Mouse (Mus musculus): Measurements from ENCODE around the gene Fam76b.

Gene Fam76b

DNA sequence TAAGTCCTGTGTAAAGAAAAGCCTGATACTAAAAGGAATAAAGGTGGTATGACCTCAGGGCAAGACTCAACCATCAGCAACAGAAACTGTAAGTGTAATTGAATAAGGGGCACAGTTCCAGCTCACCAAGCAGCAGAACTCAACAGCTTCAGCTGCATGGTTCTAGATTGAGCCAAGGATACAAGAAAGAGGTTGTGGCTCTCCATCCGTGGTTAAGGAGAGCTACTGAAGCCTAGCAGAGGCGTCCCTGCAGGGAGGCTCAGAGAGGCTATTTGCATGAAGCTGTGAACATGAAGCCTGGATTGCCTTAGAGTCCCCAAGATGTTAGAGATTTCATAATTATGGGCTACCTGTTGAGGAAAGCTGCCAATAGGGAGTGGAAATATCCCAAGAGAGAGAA is 40.1 kb downstream of the Fam76b start:
- in situ Hi-C loops (cut with MboI; ENCODE audit: low sequenced_read_pairs): no loop called here

DNA sequence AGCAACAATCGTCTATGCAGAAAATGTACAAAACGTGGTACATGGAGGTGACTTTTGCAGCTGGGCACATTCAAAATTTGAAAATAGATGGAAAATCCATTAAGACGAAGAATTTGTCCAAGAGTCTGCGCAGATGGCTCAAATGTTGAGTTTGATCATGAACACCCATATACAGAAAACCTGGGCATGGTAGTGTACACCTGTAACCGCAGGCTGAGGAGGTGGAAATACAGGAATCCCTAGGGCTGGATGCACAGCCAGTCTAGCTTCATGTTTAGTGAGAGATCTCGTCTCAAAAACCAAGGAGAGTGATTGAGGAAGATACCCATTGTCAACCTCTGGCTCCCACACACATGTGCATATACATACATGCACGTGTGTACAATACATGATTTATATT is 44.1 kb downstream of the Fam76b start:
- in situ Hi-C loops (cut with MboI; ENCODE audit: low sequenced_read_pairs): no loop called here

DNA sequence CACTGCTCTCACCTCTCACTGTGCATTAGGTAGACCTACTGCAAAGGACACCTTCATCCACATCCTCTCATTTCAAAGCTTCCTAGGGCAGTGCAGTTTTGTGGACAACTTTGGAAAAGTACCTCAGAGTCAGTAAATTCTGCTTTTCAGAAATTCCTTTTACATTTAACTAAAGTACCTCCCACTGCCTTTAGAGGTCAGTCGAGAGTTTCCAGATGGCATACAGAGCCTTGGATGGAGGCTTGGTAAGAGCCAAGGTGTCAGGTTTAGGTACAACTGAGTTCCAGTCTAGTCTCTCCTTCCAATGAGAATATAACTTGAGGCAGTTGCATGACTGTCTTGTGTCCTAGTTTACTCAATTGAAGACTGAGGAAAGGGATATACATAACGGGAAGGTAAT is 46.8 kb downstream of the Fam76b start:
- in situ Hi-C loops (cut with MboI; ENCODE audit: low sequenced_read_pairs): no loop called here

DNA sequence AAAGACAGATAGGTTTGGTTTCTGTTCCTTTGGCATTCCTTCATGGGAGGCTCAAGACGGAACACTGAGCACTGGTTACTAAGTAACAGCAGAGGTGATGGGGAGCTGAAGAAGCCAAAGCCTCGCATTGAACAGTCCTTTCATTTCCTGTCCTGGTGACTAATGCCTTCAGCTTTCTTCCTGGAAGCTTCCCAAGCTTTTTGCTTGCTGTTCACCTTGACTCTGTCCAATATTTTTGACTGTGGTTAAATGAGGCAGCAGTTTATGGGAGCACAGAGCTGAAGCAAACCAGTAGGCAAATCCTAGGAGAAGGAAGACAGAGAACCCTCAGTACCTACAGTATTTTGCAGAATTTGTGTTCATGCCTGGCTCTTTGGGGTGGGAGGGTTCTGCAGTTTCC is 47.8 kb downstream of the Fam76b start:
- in situ Hi-C loops (cut with MboI; ENCODE audit: low sequenced_read_pairs): no loop called here

DNA sequence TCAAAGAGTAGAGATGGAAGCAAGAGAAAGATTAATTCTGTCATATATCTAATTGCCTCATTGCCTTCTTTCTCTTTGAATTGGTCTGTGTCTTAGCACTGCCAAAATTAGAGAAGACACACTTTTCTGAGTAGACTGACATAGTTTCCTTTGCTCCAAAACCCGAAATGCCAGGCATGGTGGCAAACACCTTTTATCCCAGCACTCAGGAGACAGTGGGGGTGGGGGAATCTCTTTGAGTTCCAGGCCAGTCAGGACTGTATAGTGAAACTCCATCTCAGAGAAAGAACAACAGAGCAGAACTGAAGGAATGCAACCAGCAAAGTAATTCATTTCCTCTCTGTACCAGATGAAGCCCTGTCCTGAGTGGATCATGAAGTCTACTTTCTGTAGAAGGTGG is 53.2 kb downstream of the Fam76b start:
- in situ Hi-C loops (cut with MboI; ENCODE audit: low sequenced_read_pairs): no loop called here

DNA sequence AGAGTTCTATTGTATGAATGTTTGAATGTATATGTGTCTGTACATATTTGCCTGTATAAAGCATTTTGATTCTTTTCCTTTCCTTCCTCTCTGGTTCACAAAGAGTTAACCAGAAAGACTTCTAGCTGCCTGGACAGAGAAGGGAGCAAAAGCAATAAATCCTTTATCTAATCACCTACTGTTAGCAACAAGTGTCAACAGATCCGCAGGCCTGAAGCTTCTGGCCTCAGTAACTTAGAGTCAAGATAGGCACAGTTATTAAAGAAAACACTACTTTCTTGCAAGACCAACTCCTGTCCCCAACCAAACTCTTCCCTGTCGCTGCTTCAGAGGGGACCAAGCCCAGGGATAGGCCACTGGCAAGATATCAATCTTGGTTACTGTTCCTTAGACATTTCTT is 55.0 kb downstream of the Fam76b start:
- in situ Hi-C loops (cut with MboI; ENCODE audit: low sequenced_read_pairs): no loop called here

DNA sequence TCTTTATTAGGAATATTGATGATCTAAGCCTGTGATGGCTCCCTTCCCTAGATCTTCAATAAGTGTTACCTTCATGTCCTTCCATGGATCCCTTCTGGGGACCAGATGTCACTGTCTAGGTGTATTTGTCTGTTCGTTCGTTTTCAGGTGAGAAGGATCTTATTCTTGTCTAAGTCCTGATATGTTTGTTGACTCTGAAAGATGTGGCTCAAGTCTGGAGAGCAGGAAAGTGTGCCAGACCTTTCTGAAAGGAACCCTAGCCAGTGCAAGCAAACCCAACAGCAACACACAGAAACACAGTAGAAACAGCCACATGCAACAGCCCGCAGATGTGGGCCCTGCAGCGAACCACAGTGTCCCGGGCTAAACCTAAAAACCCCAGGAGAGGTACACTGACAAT is 61.5 kb downstream of the Fam76b start:
- in situ Hi-C loops (cut with MboI; ENCODE audit: low sequenced_read_pairs): loop anchor here (5.0 kb wide), 1 partner anchor 458 kb away; no protein-coding TSS in a partner anchor

DNA sequence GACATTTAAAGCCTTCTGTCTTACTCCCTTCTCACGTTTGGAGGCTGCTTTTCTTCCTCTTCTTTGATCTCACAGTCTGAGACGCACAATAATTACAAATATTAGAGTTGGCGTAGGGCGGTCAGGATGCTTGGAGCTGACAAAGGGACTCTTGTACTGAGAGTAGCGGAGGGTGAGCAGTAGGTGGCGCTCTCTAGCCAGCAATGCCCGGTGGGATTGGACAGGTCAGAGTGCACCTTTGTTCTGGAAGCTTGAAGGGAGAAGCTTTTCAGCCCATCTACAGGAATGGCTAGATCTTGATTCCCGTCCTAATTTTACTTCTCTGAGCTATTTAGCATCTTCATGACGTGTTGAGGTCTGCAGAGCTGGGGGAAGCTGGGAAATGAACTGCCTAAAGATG is 62.1 kb downstream of the Fam76b start:
- in situ Hi-C loops (cut with MboI; ENCODE audit: low sequenced_read_pairs): loop anchor here (5.0 kb wide), 1 partner anchor 458 kb away; no protein-coding TSS in a partner anchor

DNA sequence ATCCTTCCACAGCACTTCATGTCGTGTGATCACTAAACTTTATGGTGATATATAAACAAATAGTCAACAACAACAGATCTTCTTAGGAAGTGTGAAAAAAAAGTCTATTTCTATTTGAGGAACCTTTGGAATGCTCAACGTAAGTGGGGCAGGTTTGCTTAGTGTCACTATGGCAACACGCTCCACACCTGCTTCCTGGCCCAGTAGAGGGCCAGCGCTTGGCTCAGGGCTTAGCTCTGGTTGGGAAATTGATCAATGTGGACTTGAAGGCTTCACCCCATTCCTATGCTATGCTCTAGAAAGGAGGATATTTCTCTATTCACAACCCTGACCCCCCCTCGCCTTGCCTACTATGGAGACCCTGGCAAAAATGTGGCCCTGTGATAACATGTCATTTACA is 62.7 kb downstream of the Fam76b start:
- in situ Hi-C loops (cut with MboI; ENCODE audit: low sequenced_read_pairs): no loop called here

DNA sequence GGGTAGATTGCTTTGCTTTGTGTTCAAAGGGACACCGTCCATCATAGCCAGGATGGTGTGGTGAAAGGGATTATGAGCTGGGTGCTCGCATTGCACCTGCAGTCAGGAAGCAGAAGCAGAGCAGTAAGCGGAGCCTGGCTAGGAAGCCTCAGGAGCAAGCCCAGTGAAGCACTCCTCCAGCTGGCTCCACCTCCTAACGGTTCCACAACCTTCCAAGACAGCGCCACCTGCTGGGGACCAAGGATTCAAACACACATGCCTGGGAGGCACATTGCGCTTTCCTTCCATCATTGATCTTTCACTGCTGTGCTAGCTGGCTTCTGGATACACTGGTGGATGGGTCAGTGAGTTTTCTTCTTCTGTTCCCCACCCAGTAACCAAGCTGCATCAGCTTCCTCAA is 64.4 kb downstream of the Fam76b start:
- in situ Hi-C loops (cut with MboI; ENCODE audit: low sequenced_read_pairs): no loop called here

DNA sequence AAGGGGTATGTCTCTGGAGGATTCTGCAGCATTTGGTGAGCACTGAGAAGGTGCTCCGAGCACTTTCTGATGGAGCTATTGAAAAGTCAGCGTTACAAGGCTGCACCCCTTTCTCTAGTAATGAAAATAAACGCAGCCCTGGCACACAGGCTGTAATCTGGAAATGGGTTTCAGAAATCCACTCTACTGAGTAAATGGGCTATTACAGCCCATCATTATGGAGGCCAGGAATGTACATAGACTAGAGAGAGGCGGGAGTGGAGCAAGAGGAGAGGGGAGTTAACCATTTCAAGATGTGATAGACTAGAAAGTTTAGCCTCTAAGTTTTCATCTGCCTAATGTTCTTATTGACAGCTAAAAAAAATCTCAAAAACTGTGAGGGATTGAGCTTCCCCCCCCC is 65.5 kb downstream of the Fam76b start:
- in situ Hi-C loops (cut with MboI; ENCODE audit: low sequenced_read_pairs): no loop called here

DNA sequence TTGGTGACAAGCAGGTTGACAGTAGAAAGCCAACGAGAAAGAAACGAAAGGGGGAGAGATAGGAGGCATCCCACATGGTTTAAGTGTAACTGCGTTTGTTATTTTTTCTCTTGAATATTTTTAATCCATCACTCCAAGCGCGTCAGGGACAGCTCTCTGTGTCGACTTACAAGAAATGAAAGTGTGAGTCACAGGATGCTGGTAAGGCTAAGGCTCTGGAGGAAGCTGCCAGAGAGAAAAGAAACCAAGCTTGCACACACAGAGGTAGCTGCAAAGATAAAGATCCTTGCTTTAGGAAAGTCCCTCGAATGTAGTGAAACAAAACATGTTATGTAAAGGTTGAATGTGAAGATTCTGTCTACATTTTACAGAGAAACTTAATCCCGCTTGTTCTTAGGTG is 67.0 kb downstream of the Fam76b start:
- in situ Hi-C loops (cut with MboI; ENCODE audit: low sequenced_read_pairs): no loop called here

DNA sequence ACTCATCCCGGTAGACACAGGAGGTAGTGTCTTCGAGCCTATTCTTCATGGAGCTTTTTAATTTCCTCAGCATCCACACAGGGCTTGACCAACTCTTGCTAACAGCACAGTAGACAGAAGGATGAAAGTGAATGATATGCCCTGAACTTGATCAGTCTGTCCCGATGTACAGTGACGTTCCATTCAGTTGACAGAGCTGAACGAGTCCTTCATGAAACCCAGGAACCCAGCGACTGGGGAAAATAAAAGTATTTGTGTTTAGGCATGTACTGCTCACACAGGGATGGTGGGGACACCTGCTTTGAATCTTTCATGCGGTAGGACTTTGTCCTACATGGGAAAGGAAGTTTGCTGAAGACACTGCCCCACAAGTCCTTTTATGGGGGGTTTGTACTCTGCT is 67.4 kb downstream of the Fam76b start:
- in situ Hi-C loops (cut with MboI; ENCODE audit: low sequenced_read_pairs): no loop called here

DNA sequence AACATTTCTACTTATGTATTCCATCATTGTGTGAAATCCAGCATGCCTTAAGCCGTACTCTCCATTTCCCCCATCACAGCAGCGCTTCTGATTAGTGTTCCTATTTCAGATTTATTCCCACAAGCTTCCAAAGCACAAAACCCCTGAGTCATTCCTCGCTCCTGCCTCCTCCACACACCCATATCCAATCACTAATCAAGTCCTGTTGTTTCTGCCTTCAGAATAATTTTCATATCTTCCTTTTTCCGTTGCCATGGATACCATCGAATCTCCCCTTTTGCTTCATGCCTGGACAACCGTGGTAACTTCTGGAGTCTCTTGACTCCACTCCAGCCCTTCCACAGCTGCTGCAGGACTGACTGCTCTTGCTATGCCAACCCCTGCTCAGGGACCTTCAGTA is 68.5 kb downstream of the Fam76b start:
- in situ Hi-C loops (cut with MboI; ENCODE audit: low sequenced_read_pairs): no loop called here

DNA sequence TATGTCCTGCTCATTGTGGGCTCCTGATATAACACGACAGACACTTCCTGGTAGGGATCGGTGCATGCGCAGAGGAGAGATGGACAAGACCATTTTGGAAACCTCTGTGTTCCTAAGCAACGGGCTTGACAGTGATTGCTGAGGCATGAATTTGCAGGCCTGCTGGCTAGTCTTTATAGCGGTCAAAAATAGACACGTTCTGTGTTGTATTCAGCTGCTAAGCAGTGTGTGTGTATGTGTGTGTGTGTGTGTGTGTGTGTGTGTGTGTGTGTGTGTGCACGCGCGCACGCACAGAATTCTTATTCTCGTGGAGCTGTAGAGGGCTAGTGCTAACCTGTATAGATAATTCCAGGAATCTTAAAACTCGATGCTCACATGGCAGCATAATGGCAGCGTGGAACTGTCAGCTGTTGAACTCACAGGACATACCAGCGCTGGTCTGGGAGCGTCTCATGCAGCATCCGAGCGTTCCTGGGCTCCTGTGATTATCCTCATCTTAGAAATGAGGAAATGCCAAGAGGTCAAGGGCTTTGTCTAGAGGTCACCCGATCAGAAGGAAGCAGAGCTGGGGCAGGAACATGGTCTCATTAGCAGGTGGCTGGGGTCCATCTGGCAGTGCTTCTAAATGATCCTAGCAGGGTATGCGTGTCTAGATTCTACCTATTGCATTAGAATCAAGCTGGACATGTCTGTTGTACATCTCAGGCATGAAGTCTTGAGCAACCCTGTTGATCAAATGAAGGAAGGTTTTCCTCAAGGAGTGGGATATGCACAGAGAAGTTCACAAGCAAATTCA is 71.2 kb downstream of the Fam76b start:
- in situ Hi-C loops (cut with MboI; ENCODE audit: low sequenced_read_pairs): no loop called here

DNA sequence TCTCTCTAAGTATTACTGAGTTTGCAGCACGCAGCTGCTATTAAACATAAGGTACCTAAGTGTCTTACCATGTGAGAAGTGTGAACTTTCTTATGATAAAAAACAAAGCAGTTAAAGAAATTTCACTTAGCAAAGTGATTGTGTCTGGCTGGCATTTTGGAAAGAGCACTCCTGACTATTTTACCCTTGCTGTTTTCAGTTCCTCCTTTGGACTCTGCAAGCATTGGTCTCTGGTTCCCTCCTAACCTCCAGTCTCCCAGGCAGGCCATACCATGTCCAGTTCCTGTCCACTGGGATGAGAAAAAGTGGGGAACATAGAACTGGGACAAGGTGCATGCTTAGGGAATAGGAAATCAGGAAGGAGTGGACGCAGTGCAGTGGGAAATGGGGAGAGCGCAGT is 74.5 kb downstream of the Fam76b start:
- in situ Hi-C loops (cut with MboI; ENCODE audit: low sequenced_read_pairs): no loop called here

DNA sequence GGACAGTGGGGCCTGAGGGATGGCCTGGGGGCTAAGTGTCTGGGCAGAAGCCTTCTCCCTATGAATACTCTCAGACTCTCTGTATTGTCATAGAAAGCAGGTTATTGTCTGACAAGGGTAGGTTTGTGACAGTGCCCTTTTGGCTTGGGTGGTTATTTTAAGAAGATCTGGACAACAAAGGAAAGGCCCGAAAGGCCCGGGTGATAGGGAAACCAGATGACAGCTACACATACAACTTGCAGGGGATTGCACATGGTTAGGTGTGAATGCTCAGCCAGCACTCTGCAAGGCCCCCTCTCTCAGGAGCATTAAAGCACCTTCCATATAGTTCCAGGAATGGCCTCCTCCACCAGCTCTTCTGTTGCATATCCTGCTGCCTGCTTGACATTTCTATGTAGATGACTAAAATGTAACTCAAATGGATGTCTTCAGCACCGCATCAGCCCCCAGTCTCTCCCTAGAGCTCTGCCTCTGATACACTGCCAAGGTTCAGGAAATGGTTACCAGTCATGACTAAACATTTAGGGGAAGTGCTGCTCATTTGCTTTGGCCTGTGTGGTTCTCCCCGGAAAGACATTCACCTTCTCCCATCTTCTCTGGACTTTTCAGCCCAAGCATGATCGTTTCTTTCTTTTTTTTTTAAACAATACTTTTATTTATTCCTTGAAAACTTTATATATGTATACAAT is 76.7 kb downstream of the Fam76b start:
- in situ Hi-C loops (cut with MboI; ENCODE audit: low sequenced_read_pairs): no loop called here
